Mouse (Mus musculus): Measurements from ENCODE around the gene Trim5. TPM values are rescaled to one million over a fixed set of nuclear protein-coding genes. Genes with fewer than 3 reads are reported as not detected.

Trim5 gene
- total RNA-seq (2023), result 10 to 100 TPM; 11.2 to 12.9 TPM

GRCm38 (mm10) chr7:104287576-104288443, at the start of gene Trim5:
Trim5 (minus strand) TSS chr7:104288094.

GRCm38 (mm10) chr7:104329171-104329570, 41.3 kb upstream of the Trim5 start, which contains the start of gene Trim34b:
Trim34b (plus strand) TSS chr7:104329471.

DNA sequence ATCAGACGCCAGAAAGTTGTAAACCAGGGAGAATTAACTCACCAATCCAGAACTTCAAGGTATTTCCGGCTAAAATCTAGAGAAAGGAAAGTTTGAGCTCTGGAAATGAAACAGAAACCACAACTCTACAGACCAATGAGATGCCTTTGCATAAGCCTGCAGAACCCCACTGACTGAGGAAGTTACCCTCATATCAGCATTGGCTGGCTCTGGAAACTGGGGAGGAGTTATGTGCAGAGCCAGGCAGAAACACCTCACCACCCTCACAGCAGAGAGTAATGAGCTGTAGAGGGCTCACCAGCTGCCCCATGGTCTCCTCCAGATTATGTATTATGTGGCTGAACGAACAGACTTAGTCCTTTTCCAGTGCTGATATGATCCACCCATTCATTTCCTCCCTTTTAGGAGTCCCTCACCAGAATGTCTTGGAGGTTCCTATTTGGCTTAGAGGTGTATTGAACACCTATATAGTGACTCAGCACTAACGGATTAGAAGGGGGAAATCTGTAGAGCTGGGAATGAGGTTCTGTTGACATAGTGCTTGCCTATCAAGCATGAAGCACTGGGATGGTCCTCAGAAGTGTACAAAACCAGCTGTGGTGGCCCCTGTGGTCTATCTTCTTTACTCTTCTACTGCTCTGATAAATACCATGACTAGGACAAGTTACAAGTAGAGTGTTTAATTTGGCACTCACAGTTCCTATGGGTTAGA, 27.6 kb upstream of the Trim5 start, which contains the start of gene Trim12a:
Trim12a (minus strand) TSS at position 98 of the 712 bp plus-strand sequence.

DNA sequence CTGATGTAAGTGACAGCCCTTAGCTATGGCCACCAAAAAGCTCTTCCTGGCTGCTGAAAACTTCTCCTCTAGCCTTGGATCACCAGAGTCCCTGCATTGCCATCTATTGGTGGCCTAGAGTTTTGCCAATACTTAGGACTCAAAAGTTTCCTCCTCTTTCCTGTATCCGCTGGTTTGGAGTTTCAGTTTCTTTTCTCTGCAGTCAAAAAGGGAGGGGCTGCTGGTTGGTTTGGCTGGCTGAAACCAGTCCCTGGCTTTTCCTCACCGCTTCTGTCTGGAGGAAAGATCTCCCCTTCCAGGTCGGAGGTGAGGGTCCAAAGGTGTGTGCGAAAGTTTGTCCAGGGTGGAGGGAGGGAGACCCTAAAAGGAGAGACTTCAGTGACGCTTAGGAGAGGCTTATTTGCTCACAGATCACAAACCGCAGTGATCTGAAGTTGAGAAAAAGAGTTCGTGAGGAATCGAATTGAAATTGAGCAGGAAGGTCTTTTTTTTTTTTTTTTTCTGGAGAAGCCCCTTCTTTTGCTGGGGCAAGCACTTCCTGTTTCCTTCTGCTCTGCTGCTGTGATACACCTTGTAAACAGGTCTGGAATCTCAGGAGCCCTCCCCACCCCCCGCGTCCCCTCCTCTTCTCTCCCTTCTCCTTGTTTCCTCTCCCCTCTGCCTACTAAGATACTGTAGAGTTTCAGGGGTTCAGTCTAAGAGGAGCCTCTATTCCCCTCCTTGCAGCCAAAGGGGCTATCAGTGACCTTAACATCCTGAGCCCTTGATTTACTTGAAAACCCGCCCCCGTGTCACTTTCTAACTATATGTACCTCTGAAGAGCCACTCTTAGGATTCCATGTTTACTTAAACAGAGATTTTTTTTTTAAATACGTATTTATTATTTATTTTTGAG, 43.4 kb downstream of the Trim5 start, which contains the start of gene Trim34a:
Trim34a (plus strand) TSS at position 171 of the 895 bp plus-strand sequence.

DNA sequence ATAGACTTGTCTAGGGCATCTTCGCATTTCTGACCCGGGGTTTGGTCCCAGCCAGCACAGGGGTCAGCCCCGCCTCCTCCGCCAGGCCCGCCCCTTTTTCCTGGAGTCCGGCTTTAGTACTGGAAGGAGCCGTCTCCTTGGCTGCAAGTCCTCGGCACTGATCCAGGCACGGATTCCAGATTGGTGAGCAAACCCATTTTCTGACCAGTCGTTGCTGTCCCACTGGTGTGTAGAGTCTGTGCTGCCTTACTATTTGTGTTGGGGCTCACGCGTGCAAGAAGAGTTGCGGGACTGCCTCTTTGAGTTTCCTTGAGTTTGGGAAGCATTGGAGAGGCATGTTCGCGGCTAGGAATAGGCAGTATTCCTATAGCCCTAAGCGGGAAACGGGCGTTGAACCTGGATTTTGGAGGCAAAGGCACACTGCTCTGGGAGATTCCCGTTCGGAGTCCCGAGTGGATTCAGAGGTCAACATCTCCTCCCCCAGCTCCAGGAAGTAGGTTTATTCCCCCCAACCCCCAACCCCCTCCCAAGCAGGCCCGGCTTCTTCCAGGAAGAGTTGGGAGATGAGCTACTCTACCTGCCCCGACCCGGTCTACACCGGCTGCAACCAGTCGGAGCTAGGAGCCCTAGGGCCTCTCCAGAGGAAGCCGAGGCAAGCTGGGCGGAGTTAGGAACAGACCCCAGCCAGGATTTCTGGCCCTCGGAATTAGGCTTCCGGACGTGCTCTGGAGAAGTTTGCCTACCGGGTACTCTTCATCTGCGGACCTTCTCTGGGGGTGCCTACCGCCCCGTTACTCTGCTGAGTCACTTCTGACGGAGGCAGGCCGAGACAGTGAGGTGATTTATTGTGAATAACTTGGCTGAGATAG, 69.0 kb downstream of the Trim5 start, which contains the start of gene Trim6:
Trim6 (plus strand) TSS at position 93 of the 869 bp plus-strand sequence.

Other genes starting within 250 kb of the Trim5 start
- not detected for gene Olfr642, start 235.4 kb downstream of the Trim5 start, total RNA-seq (2023)
- gene 4930516K23Rik, start 226.6 kb downstream of the Trim5 start, total RNA-seq (2023), result not detected
- gene Olfr644, start 216.2 kb downstream of the Trim5 start, total RNA-seq (2023), result not detected
- gene Olfr645, start 202.6 kb downstream of the Trim5 start, total RNA-seq (2023), result not detected
- under 1 TPM in 1 of 2 experiments, not detected in 1; 0.13 TPM for gene Olfr646, start 183.2 kb downstream of the Trim5 start, total RNA-seq (2023)
- gene Ubqln5, start 158.3 kb downstream of the Trim5 start, total RNA-seq (2023), result not detected
- not detected for gene Olfr643, start 150.7 kb downstream of the Trim5 start, total RNA-seq (2023)
- not detected for gene Ubqln3, start 144.8 kb downstream of the Trim5 start, total RNA-seq (2023)
- not detected for gene Ubqlnl, start 137.5 kb downstream of the Trim5 start, total RNA-seq (2023)
- not detected for gene Olfm5, start 123.3 kb downstream of the Trim5 start, total RNA-seq (2023)
- under 1 TPM; 0.13 to 0.22 TPM for gene Olfr648, start 104.7 kb downstream of the Trim5 start, total RNA-seq (2023)
- gene Olfr649, start 92.1 kb downstream of the Trim5 start, total RNA-seq (2023), result not detected
- gene Trim6, start 69.3 kb downstream of the Trim5 start, total RNA-seq (2023), result 1 to 10 TPM; 1.6 TPM
- 10 to 100 TPM; 13.9 to 19.6 TPM for gene Trim34a, start 43.6 kb downstream of the Trim5 start, total RNA-seq (2023)
- gene Trim12a, start 27.4 kb upstream of the Trim5 start, total RNA-seq (2023), result 10 to 100 TPM; 47.0 to 57.4 TPM
- gene Trim34b, start 41.4 kb upstream of the Trim5 start, total RNA-seq (2023), result under 1 TPM; 0.68 to 0.79 TPM
- gene Trim12c, start 65.3 kb upstream of the Trim5 start, total RNA-seq (2023), result 10 to 100 TPM; 26.0 to 29.6 TPM
- gene Trim30b, start 81.8 kb upstream of the Trim5 start, total RNA-seq (2023), result 10 to 100 TPM; 50.6 to 69.0 TPM
- under 1 TPM; 0.33 to 0.86 TPM for gene Trim30c, start 112.7 kb upstream of the Trim5 start, total RNA-seq (2023)
- 10 to 100 TPM; 40.5 to 56.3 TPM for gene Trim30a, start 177.1 kb upstream of the Trim5 start, total RNA-seq (2023)
- gene Trim30d, start 219.8 kb upstream of the Trim5 start, total RNA-seq (2023), result 10 to 100 TPM in 1 of 2 experiments, 1 to 10 TPM in 1; 8.4 to 13.4 TPM

Data from neutrophil, adult 83 days (primary cell).